Mouse (Mus musculus) layer of hippocampus, adult 11-12 months (tissue): Measurements from ENCODE around the gene Crim1.

ENCODE experiments used
- DNase-seq: peaks from one replicate; pipeline ENCODE4 v3.0.0; 2022; ENCODE audit warnings: low spot score

The Crim1 gene

GRCm38 (mm10) chr17:78379079-78379729 is 179.2 kb downstream of the Crim1 start:
- no peak for DNase-seq

GRCm38 (mm10) chr17:78379730-78380245 is 179.7 kb downstream of the Crim1 start:
- no peak for DNase-seq

- DNase-seq = no peak
Observed at GRCm38 (mm10) chr17:78382321-78382720, 182.3 kb downstream of the Crim1 start.

GRCm38 (mm10) chr17:78387665-78388064 is 187.6 kb downstream of the Crim1 start:
- DNase-seq = no peak

- no peak for DNase-seq
Observed at GRCm38 (mm10) chr17:78388101-78388847, 188.2 kb downstream of the Crim1 start.

GRCm38 (mm10) chr17:78389573-78389972 is 189.5 kb downstream of the Crim1 start:
- DNase-seq = no peak

- no peak for DNase-seq
Observed at GRCm38 (mm10) chr17:78392401-78393087, 192.5 kb downstream of the Crim1 start.

- no peak for DNase-seq
Observed at GRCm38 (mm10) chr17:78400130-78400840, 200.2 kb downstream of the Crim1 start.

- no peak for DNase-seq
Observed at GRCm38 (mm10) chr17:78401311-78401710, 201.3 kb downstream of the Crim1 start.

GRCm38 (mm10) chr17:78401713-78402112 is 201.7 kb downstream of the Crim1 start:
- no peak for DNase-seq

- no peak for DNase-seq
Observed at GRCm38 (mm10) chr17:78402174-78402573, 202.1 kb downstream of the Crim1 start.

- DNase-seq = no peak
Observed at GRCm38 (mm10) chr17:78403229-78403628, 203.2 kb downstream of the Crim1 start.

- no peak for DNase-seq
Observed at GRCm38 (mm10) chr17:78403804-78404203, 203.8 kb downstream of the Crim1 start.

GRCm38 (mm10) chr17:78405336-78405735 is 205.3 kb downstream of the Crim1 start:
- DNase-seq = no peak

GRCm38 (mm10) chr17:78406854-78407253 is 206.8 kb downstream of the Crim1 start:
- DNase-seq = no peak

GRCm38 (mm10) chr17:78407581-78407980 is 207.5 kb downstream of the Crim1 start:
- no peak for DNase-seq

- DNase-seq = no peak
Observed at GRCm38 (mm10) chr17:78408386-78408785, 208.3 kb downstream of the Crim1 start.

GRCm38 (mm10) chr17:78409900-78410299 is 209.9 kb downstream of the Crim1 start:
- DNase-seq = no peak

GRCm38 (mm10) chr17:78415255-78415654 is 215.2 kb downstream of the Crim1 start:
- DNase-seq = no peak

GRCm38 (mm10) chr17:78417381-78418281 is 217.6 kb downstream of the Crim1 start, which contains the start of gene Fez2:
Fez2 (minus strand) TSS chr17:78418152.
- peak; percentile 92 for DNase-seq

GRCm38 (mm10) chr17:78419216-78419615 is 219.2 kb downstream of the Crim1 start:
- DNase-seq = no peak
